Mouse (Mus musculus) ES-Bruce4 (cell line): ENCODE measurements around the gene Hnrnph2. TPM values are rescaled to one million over a fixed set of nuclear protein-coding genes. Genes with fewer than 3 reads are reported as not detected.
A peak's percentile ranks its signal among the peaks of the same experiment; 100 is the strongest.

Experiments used
- H3K27ac ChIP-seq: 2 replicates; pipeline ENCODE4 v1.5.1; 2012; ENCODE audit warnings: low read length, inconsistent platforms; ENCODE audit not compliant: insufficient read depth
- H3K27me3 ChIP-seq: 2 replicates; pipeline ENCODE4 v1.6.1; 2012; ENCODE audit warnings: mild to moderate bottlenecking, low read length, inconsistent platforms; ENCODE audit not compliant: control insufficient read depth, poor library complexity, insufficient read depth, severe bottlenecking
- H3K36me3 ChIP-seq: 2 replicates; pipeline ENCODE4 v1.6.1; 2012; ENCODE audit warnings: inconsistent platforms, mild to moderate bottlenecking, low read length, moderate library complexity; ENCODE audit not compliant: control insufficient read depth, poor library complexity, insufficient read depth, severe bottlenecking
- H3K4me1 ChIP-seq: one replicate; pipeline ENCODE4 v1.8.1; 2011; ENCODE audit warnings: low read length; ENCODE audit not compliant: control insufficient read depth, insufficient read depth
- H3K4me3 ChIP-seq: 2 replicates; pipeline ENCODE4 v1.5.1; 2011; ENCODE audit warnings: low read depth, mild to moderate bottlenecking, low read length
- H3K9ac ChIP-seq: 2 replicates; pipeline ENCODE4 v1.6.1; 2012; ENCODE audit warnings: low read depth, mild to moderate bottlenecking, inconsistent platforms; ENCODE audit not compliant: poor library complexity, severe bottlenecking
- H3K9me3 ChIP-seq: replicated peaks from 2 replicates; pipeline ENCODE4 v1.6.1; 2012; ENCODE audit warnings: mild to moderate bottlenecking, low read length, inconsistent platforms; ENCODE audit not compliant: control insufficient read depth, poor library complexity, insufficient read depth, severe bottlenecking
- CTCF ChIP-seq: IDR thresholded peaks from one replicate; pipeline ENCODE4 v1.8.1; 2011; ENCODE audit warnings: low read depth, low read length
- EP300 ChIP-seq: IDR thresholded peaks from 2 replicates; pipeline ENCODE4 v1.6.1; 2011; ENCODE audit warnings: low read depth, low read length; ENCODE audit not compliant: insufficient read depth
- POLR2A ChIP-seq: IDR thresholded peaks from one replicate; pipeline ENCODE4 v1.8.1; 2011; ENCODE audit warnings: low read length; ENCODE audit not compliant: insufficient read depth
- polyA plus RNA-seq: library from polyadenylated mRNA; stranded (reverse); fragments of >200 nt; gene quantifications from 2 replicates; pipeline ENCODE4 v1.2.4, GENCODE M21; 2011; ENCODE audit warnings: low read depth; ENCODE audit not compliant: missing spikeins, insufficient read depth, insufficient read length

Gene Hnrnph2
- polyA plus RNA-seq, 1 experiment: 125 TPM

- Histone ChIP-seq H3K27ac (no peak overlapping the region), H3K4me1 (no peaks in the 10 kb centered on the region), H3K9ac (no peak overlapping the region), H3K4me3 (no peak overlapping the region), H3K9me3 (no peaks in the 10 kb centered on the region), H3K36me3 (no peaks in the 10 kb centered on the region), H3K27me3 (no peaks in the 10 kb centered on the region)
- no peak for TF ChIP-seq POLR2A
These were observed 20.3 kb upstream of the Hnrnph2 start for GRCm38 (mm10) chrX:134580528-134581305.

DNA sequence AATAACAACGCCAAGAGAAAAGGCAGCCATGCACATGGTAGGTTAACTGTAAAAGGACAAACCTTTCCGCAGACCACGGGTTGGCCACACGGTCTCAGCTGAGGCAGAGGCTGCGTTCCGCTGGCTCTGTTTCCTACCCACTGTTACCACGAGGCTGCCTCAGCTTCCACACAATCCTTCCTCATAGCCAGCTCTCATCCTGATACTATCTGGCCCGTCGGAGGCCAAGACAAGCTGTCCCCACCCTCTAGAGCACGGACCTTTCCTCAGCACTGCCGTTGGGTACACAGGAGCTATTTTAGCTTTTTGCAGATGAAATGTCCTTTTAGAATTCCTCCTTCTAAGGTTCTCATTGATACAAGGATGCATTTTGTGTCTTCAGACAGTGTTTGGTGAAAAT lies 18.7 kb upstream of the Hnrnph2 start:
- H3K36me3 ChIP-seq: peaks cover 13% of the 10 kb centered on the region
- TF ChIP-seq EP300 (no peak), POLR2A (no peak), CTCF (no peak)
- no peaks in the 10 kb centered on the region for H3K9me3 ChIP-seq
- no peak overlapping the region for H3K9ac ChIP-seq
- no peak overlapping the region for H3K4me3 ChIP-seq
- no peaks in the 10 kb centered on the region for H3K4me1 ChIP-seq
- no peaks in the 10 kb centered on the region for H3K27me3 ChIP-seq
- H3K27ac ChIP-seq: no peak overlapping the region

DNA sequence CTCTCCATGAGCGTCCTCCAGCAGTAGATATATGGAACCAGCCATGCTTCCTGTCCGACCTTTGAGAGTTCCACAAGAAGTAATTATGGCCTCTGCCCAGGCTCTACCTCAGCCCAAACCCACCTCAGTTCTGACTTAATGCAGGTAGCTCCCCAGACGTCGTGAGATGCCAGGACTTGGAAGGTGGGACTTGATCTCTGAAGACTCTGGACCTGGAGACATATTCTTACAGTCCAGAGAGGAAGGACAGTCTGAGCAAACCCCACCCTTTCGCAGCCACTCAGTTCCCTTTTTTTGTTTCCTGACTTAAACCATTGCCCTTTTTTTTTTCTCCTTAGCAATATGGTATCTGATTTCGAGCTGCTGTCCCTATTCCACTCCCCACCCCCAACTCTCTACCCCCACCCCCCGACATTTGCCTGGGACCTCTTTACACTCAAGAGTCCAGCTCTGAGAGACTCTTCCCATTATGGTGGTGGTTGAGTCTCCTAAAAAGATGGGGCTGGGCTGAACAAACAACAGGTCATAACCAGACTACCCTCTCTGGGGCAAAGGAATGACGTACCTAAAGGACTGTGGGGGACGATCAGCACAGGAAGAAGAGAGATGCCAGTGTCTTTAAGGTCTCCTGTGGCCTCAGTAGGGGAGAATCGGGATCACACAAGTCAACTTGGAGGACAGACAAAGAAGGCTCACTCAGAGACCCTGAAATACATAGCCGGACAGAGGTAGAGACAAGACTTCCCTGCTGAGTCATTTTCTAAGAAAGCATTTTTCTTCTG lies 17.9 kb upstream of the Hnrnph2 start, which contains the start of gene Btk:
Gene Btk (minus strand): TSS at position 683 of the 782 bp plus-strand sequence.
- H3K4me1 ChIP-seq: no peaks in the 10 kb centered on the region
- no peak for TF ChIP-seq POLR2A
- no peak for TF ChIP-seq CTCF
- no peak for TF ChIP-seq EP300
- no peak within 1 kb of the TSS for H3K27ac ChIP-seq
- no peaks in the 10 kb centered on the region for H3K9me3 ChIP-seq
- H3K4me3 ChIP-seq: no peak within 1 kb of the TSS
- peak within 1 kb of the TSS; percentile 59; the same call in 1 of the 2 replicates for H3K9ac ChIP-seq
- H3K36me3 ChIP-seq: peaks cover 21% of the 10 kb centered on the region
- no peaks in the 10 kb centered on the region for H3K27me3 ChIP-seq

DNA sequence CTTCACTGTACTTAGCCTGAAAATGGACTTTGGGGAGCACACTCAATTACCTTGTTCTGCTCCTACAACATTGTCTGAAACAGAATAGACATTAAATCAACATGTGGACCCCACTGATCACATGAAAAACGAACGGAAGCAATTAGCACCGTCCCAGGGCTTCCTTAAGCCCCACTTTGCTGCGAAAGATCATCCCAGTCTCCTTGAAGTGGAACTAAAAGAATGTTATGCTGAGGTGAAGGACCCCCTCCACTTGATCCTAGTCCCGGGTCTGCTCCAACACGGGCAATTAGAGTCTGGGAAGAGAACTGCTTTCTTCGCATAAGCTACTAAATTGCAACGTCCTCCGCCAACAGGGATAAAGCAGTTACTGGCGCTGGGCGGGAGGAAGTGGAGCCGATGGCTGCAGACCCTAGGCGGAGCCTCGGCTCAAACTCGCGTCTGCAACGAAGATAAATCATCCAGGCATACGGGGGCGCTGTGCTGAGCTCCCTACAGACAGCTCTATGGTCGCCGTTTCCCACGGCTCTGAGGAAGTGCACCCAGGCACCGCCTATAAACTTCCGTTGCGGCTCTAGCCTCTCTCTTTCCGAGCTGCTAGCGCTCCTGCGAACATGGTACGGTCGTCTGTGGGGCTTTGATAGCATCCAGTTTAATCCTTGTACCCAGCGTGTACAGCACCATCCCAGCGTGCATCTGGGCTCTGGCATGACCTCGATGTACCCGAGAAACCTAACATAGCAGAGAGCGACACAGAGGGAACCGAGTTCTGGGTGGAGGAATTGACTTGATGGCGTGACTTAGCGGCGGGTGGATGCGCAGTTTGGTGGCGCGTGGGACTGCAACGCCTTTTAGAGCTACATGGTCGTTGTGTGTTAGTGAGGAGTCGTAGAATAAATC lies 15.6 kb upstream of the Hnrnph2 start, which contains the start of gene Rpl36a:
Gene Rpl36a (plus strand): TSS at position 552 of the 900 bp plus-strand sequence.
- Histone ChIP-seq H3K27me3 (no peaks in the 10 kb centered on the region), H3K27ac (peak within 1 kb of the TSS; percentile 82), H3K4me1 (no peaks in the 10 kb centered on the region), H3K4me3 (peak within 1 kb of the TSS; percentile 98), H3K9me3 (no peaks in the 10 kb centered on the region), H3K9ac (peak within 1 kb of the TSS; percentile 59), H3K36me3 (peaks cover 34% of the 10 kb centered on the region)
- TF ChIP-seq POLR2A (peak; percentile 87), EP300 (no peak), CTCF (peak; percentile 44)

DNA sequence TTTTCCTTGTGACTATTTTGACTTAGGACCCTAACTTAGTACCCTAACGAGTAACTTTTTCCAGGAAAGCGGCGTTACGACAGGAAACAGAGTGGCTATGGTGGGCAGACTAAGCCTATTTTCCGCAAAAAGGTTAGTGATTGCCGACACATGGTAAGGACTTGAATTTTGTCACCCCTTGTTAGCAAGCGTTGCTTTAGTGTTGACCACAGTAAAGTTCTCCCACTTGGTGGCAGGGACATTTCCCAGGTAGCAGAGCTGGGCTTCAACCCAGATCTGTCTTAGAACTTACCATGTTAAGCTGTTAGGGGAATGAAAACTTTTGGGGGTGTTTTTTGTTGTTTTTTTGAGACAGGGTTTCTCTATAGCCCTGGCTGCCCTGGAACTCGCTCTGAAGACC lies 14.5 kb upstream of the Hnrnph2 start:
- Histone ChIP-seq H3K4me1 (no peaks in the 10 kb centered on the region), H3K4me3 (peak overlapping the region; percentile 98), H3K9me3 (no peaks in the 10 kb centered on the region), H3K27me3 (no peaks in the 10 kb centered on the region), H3K27ac (peak overlapping the region; percentile 82), H3K9ac (peak overlapping the region; percentile 59), H3K36me3 (peaks cover 38% of the 10 kb centered on the region)
- TF ChIP-seq CTCF (no peak), EP300 (no peak), POLR2A (no peak)
